Mouse (Mus musculus) liver, postnatal 0 days (tissue): ENCODE results near the gene Slc38a9. TPM values are rescaled to one million over a fixed set of nuclear protein-coding genes. Genes with fewer than 3 reads are reported as not detected.

ENCODE experiments used
- ATAC-seq: fragments of 200-750 bp; cut with Nextera tagmentation; 2 replicates; pipeline ENCODE4 v1.8.0; 2017; ENCODE audit warnings: mild to moderate bottlenecking, moderate library complexity
- DNase-seq: peaks from one replicate; pipeline ENCODE4 v3.0.0-alpha.2; 2016
- H3K27ac ChIP-seq: fragments of 300-500 bp; sonication (generic); 2 replicates; pipeline ENCODE4 v1.5.1; 2014; ENCODE audit warnings: antibody characterized with exemption, moderate library complexity, mild to moderate bottlenecking, low read depth
- H3K27me3 ChIP-seq: fragments of 300-500 bp; sonication (generic); 2 replicates; pipeline ENCODE4 v1.6.1; 2014; ENCODE audit warnings: low read length, control low read depth, mixed read lengths; ENCODE audit not compliant: insufficient read depth
- H3K36me3 ChIP-seq: fragments of 300-500 bp; sonication (generic); replicated peaks from 2 replicates; pipeline ENCODE4 v1.6.1; 2014; ENCODE audit warnings: mild to moderate bottlenecking, control low read depth, low read length, moderate library complexity, mixed read lengths; ENCODE audit not compliant: insufficient read depth
- H3K4me1 ChIP-seq: fragments of 300-500 bp; sonication (generic); 2 replicates; pipeline ENCODE4 v1.6.1; 2014; ENCODE audit warnings: antibody characterized with exemption, mild to moderate bottlenecking, control low read depth; ENCODE audit not compliant: insufficient read depth
- H3K4me2 ChIP-seq: fragments of 300-500 bp; sonication (generic); 2 replicates; pipeline ENCODE4 v1.6.1; 2014; ENCODE audit warnings: low read depth, mild to moderate bottlenecking, low read length, moderate library complexity, mixed read lengths
- H3K4me3 ChIP-seq: fragments of 300-500 bp; sonication (generic); 2 replicates; pipeline ENCODE4 v1.5.1; 2014; ENCODE audit warnings: low read depth, low read length
- H3K9ac ChIP-seq: fragments of 300-500 bp; sonication (generic); replicated peaks from 2 replicates; pipeline ENCODE4 v1.6.1; 2014; ENCODE audit warnings: mild to moderate bottlenecking, moderate library complexity
- H3K9me3 ChIP-seq: fragments of 300-500 bp; sonication (generic); 2 replicates; pipeline ENCODE4 v1.6.1; 2016; ENCODE audit warnings: mild to moderate bottlenecking, control low read depth, low read length, mixed read lengths
- CTCF ChIP-seq: sonication (generic); IDR thresholded peaks from 2 replicates; pipeline ENCODE4 v1.5.1; 2016; ENCODE audit warnings: antibody characterized with exemption, low read depth
- EP300 ChIP-seq: IDR thresholded peaks from 2 replicates; pipeline ENCODE4 v1.6.1; 2016; ENCODE audit warnings: antibody characterized with exemption, low read depth, mild to moderate bottlenecking
- WGBS: fragments of 180-500 bp; shearing (Covaris S2); extraction: QIAGEN DNeasy Blood & Tissue Kit; methylation state at CpG from one replicate; pipeline ENCODE4 v1.1.7; 2014; ENCODE audit not compliant: insufficient replicate concordance; 5-methylcytosine and 5-hydroxymethylcytosine counted together
- polyA plus RNA-seq: library from polyadenylated mRNA; unstranded; fragments of >200 nt; fragmentation: Nextera tagmentation; extraction: Ambion mirVana; gene quantifications from 2 replicates; pipeline ENCODE4 v1.2.1, GENCODE M21; 2015

Slc38a9 gene
- polyA plus RNA-seq, 1 experiment from 2014 or later: 11.9 TPM

GRCm38 (mm10) chr13:112636498-112636897 lies 24.1 kb upstream of the Slc38a9 start:
- no peak overlapping the region for H3K27ac ChIP-seq
- no peaks in the 10 kb centered on the region for H3K9me3 ChIP-seq
- no peak overlapping the region for H3K4me3 ChIP-seq
- H3K4me2 ChIP-seq: no peak overlapping the region
- 37% methylated on average over 3 of the region's 3 CpGs for WGBS
- H3K4me1 ChIP-seq: peaks cover 4% of the 10 kb centered on the region; the same call in 1 of the 2 replicates
- no peak for ATAC-seq
- H3K9ac ChIP-seq: no peak overlapping the region
- no peak for DNase-seq
- TF ChIP-seq EP300: no peak
- no peak for TF ChIP-seq CTCF
- no peaks in the 10 kb centered on the region for H3K27me3 ChIP-seq
- no peaks in the 10 kb centered on the region for H3K36me3 ChIP-seq

- ATAC-seq: peak; percentile 50
- Histone ChIP-seq H3K9ac (no peak overlapping the region), H3K4me1 (peaks cover 4% of the 10 kb centered on the region; the same call in 1 of the 2 replicates), H3K27me3 (no peaks in the 10 kb centered on the region), H3K27ac (no peak overlapping the region), H3K36me3 (no peaks in the 10 kb centered on the region), H3K4me2 (no peak overlapping the region), H3K4me3 (no peak overlapping the region), H3K9me3 (no peaks in the 10 kb centered on the region)
- TF ChIP-seq EP300 (peak; percentile 56; the same call in 1 of the 2 replicates), CTCF (no peak)
- WGBS: 69% methylated on average over 4 of the region's 4 CpGs
- no peak for DNase-seq
Measured at GRCm38 (mm10) chr13:112639111-112639510, 21.4 kb upstream of the Slc38a9 start.

GRCm38 (mm10) chr13:112642897-112643296 lies 17.7 kb upstream of the Slc38a9 start:
- H3K36me3 ChIP-seq: no peaks in the 10 kb centered on the region
- 80% methylated on average over 3 of the region's 3 CpGs for WGBS
- no peaks in the 10 kb centered on the region for H3K27me3 ChIP-seq
- H3K9ac ChIP-seq: no peak overlapping the region
- no peak overlapping the region for H3K4me3 ChIP-seq
- no peak for TF ChIP-seq CTCF
- TF ChIP-seq EP300: no peak
- H3K4me1 ChIP-seq: peaks cover 4% of the 10 kb centered on the region; the same call in 1 of the 2 replicates
- DNase-seq (no peak), ATAC-seq (no peak)
- H3K4me2 ChIP-seq: no peak overlapping the region
- H3K27ac ChIP-seq: no peak overlapping the region
- H3K9me3 ChIP-seq: no peaks in the 10 kb centered on the region

GRCm38 (mm10) chr13:112644996-112645395 lies 15.6 kb upstream of the Slc38a9 start:
- Histone ChIP-seq H3K9ac (no peak overlapping the region), H3K4me1 (no peaks in the 10 kb centered on the region; the same call in 1 of the 2 replicates), H3K27me3 (no peaks in the 10 kb centered on the region), H3K36me3 (no peaks in the 10 kb centered on the region), H3K27ac (no peak overlapping the region), H3K9me3 (no peaks in the 10 kb centered on the region), H3K4me3 (no peak overlapping the region), H3K4me2 (no peak overlapping the region)
- WGBS: 71% methylated on average over 3 of the region's 3 CpGs
- TF ChIP-seq CTCF (no peak), EP300 (no peak)
- no peak for ATAC-seq
- DNase-seq: no peak

- no peak overlapping the region for H3K9ac ChIP-seq
- peak; percentile 72 for ATAC-seq
- no peaks in the 10 kb centered on the region; the same call in 1 of the 2 replicates for H3K4me1 ChIP-seq
- no peaks in the 10 kb centered on the region for H3K36me3 ChIP-seq
- WGBS: 70% methylated on average over 1 of the region's 1 CpGs
- TF ChIP-seq EP300: peak; percentile 90
- no peak for TF ChIP-seq CTCF
- H3K4me2 ChIP-seq: no peak overlapping the region
- no peak overlapping the region for H3K27ac ChIP-seq
- no peak for DNase-seq
- no peaks in the 10 kb centered on the region for H3K9me3 ChIP-seq
- H3K27me3 ChIP-seq: no peaks in the 10 kb centered on the region
- H3K4me3 ChIP-seq: no peak overlapping the region
Measured at GRCm38 (mm10) chr13:112645529-112646186, 14.9 kb upstream of the Slc38a9 start.

- no peak for DNase-seq
- H3K9ac ChIP-seq: no peak overlapping the region
Measured at GRCm38 (mm10) chr13:112651183-112651582, 9.4 kb upstream of the Slc38a9 start.

More at GRCm38 (mm10) chr13:112651183-112651582, 9.4 kb upstream of the Slc38a9 start:
- H3K36me3 ChIP-seq: no peaks in the 10 kb centered on the region
- peaks cover 3% of the 10 kb centered on the region; the same call in 1 of the 2 replicates for H3K9me3 ChIP-seq
- 82% methylated on average over 3 of the region's 3 CpGs for WGBS
- H3K4me2 ChIP-seq: no peak overlapping the region
- no peak overlapping the region for H3K4me3 ChIP-seq
- no peaks in the 10 kb centered on the region for H3K27me3 ChIP-seq
- ATAC-seq: no peak
- H3K27ac ChIP-seq: no peak overlapping the region
- TF ChIP-seq CTCF (no peak), EP300 (no peak)
- H3K4me1 ChIP-seq: no peaks in the 10 kb centered on the region
